9 mouse cellular contexts compared by ENCODE assay signal in the genomic region with DNA sequence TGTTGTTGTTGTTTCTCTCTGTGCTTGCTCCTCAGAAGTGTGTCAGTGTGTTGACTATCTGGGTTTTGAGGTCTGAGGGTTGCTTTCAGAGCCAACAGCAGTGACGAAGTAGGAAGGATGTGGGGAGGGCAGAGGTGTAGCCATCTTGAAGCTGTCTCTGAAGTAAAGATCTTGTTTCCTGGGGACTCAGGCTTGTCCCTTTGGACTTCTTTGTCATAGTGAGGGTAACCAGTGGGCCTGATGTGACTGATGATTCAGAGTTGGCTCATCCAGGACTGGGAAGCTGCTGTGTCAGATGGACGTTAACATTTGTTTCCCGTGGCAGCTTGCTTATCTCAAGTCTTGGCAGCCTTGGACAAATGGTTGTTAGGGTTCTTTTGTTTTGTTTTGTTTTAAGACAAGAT. TPM values are rescaled to one million over a fixed set of nuclear protein-coding genes. Genes with fewer than 3 reads are reported as not detected.
A peak's percentile ranks its signal among the peaks of the same experiment; 100 is the strongest.
DNase-seq lines count a peak whose midpoint lies in the region; ATAC-seq lines count a peak whose summit lies in the region.
"Had no signal": no experiment of that assay in that cellular context is flagged by ENCODE, and none has a peak within 500 bp of the region (broad histone marks: within the 10 kb centered on the region; RNA-seq: fewer than 3 reads in every experiment).

No protein-coding gene starts in this region.

- no peak for DNase-seq in lung, postnatal 4 days
- peak; percentile 18 to 55 for DNase-seq in CD8-positive naive resting alpha-beta T cell, adult 2 months (ENCODE audit: low read depth in 2 of 2, low spot score in 2 of 2)
- peak; percentile 55 to 65 for DNase-seq in adrenal gland, postnatal 36 days
- DNase-seq in heart, postnatal 4 days, result peak; percentile 54
- no peak for DNase-seq in hindbrain, embryonic 11.5 days (ENCODE audit: low spot score)
- DNase-seq in right cerebral cortex, postnatal 36 days (ENCODE audit: low spot score in 2 of 2), result no peak
- no peak for DNase-seq in hindbrain, embryonic 14.5 days (ENCODE audit: low spot score)
- DNase-seq: liver had no signal

- H3K27ac ChIP-seq in lung, embryonic 15.5 days, result 0 out of 2 replicates have a peak overlapping the region, but pooled peaks have one; percentile 3
- no peak overlapping the region for H3K27ac ChIP-seq in hindbrain, embryonic 11.5 days (ENCODE audit: low read depth, low read length)
- no peak overlapping the region for H3K27ac ChIP-seq in hindbrain, embryonic 14.5 days

- no peaks in the 10 kb centered on the region for H3K27me3 ChIP-seq in lung, embryonic 15.5 days
- H3K27me3 ChIP-seq in hindbrain, embryonic 11.5 days (ENCODE audit: control insufficient read depth, insufficient read depth, low read length), result peaks cover 2% of the 10 kb centered on the region; the same call in 1 of the 2 replicates
- H3K27me3 ChIP-seq in hindbrain, embryonic 14.5 days (ENCODE audit: control insufficient read depth, insufficient read depth, low read length), result no peaks in the 10 kb centered on the region

- no peak for ATAC-seq in lung, embryonic 15.5 days (ENCODE audit: borderline replicate concordance, extremely low read depth, low FRiP score, low TSS enrichment)
- no peak for ATAC-seq in hindbrain, embryonic 11.5 days (ENCODE audit: low FRiP score)
- no peak for ATAC-seq in hindbrain, embryonic 14.5 days (ENCODE audit: low FRiP score)

- peaks cover 73% of the 10 kb centered on the region for H3K4me1 ChIP-seq in lung, embryonic 15.5 days
- peaks cover 7% of the 10 kb centered on the region for H3K4me1 ChIP-seq in hindbrain, embryonic 11.5 days (replicated peaks; ENCODE audit: control insufficient read depth, insufficient read depth, low read length)
- peaks cover 38% of the 10 kb centered on the region for H3K4me1 ChIP-seq in hindbrain, embryonic 14.5 days (replicated peaks; ENCODE audit: control insufficient read depth, insufficient read depth, low read length)

- H3K4me3 ChIP-seq in lung, embryonic 15.5 days, result no peak overlapping the region
- H3K4me3 ChIP-seq in hindbrain, embryonic 11.5 days (ENCODE audit: low read depth, low read length), result no peak overlapping the region
- H3K4me3 ChIP-seq in hindbrain, embryonic 14.5 days (replicated peaks; ENCODE audit: low read length), result no peak overlapping the region

- no peaks in the 10 kb centered on the region for H3K36me3 ChIP-seq in lung, embryonic 15.5 days
- H3K36me3 ChIP-seq in hindbrain, embryonic 11.5 days (ENCODE audit: control insufficient read depth, insufficient read depth, low read length), result no peaks in the 10 kb centered on the region
- H3K36me3 ChIP-seq in hindbrain, embryonic 14.5 days (replicated peaks; ENCODE audit: control insufficient read depth, insufficient read depth), result no peaks in the 10 kb centered on the region

- H3K9ac ChIP-seq in lung, embryonic 15.5 days, result no peak overlapping the region
- no peak overlapping the region for H3K9ac ChIP-seq in hindbrain, embryonic 11.5 days (ENCODE audit: low read depth, low read length)
- H3K9ac ChIP-seq in hindbrain, embryonic 14.5 days, result no peak overlapping the region

- H3K4me2 ChIP-seq in lung, embryonic 15.5 days, result no peak overlapping the region
- no peak overlapping the region for H3K4me2 ChIP-seq in hindbrain, embryonic 11.5 days (replicated peaks; ENCODE audit: low read depth, low read length)
- no peak overlapping the region for H3K4me2 ChIP-seq in hindbrain, embryonic 14.5 days (replicated peaks)

- H3K9me3 ChIP-seq in lung, embryonic 15.5 days, result no peaks in the 10 kb centered on the region
- H3K9me3 ChIP-seq in hindbrain, embryonic 11.5 days (ENCODE audit: control insufficient read depth, low read length), result no peaks in the 10 kb centered on the region
- no peaks in the 10 kb centered on the region for H3K9me3 ChIP-seq in hindbrain, embryonic 14.5 days (ENCODE audit: control insufficient read depth, low read length)

- 27% methylated on average over 3 of the region's 3 CpGs for WGBS in lung, embryonic 15.5 days
- WGBS in hindbrain, embryonic 11.5 days, result 43% methylated on average over 3 of the region's 3 CpGs
- 28% methylated on average over 3 of the region's 3 CpGs for WGBS in hindbrain, embryonic 14.5 days

RNA-seq across cellular contexts. Expression of gene Notch2, which starts 14.0 kb away (rescaled TPM):
- 33.4 and 35.1 TPM in 2 replicates for polyA plus RNA-seq in lung, embryonic 15.5 days (2015; fragmentation: Nextera tagmentation; extraction: Ambion mirVana)
- 10 to 100 TPM; 66.1 to 76.2 TPM for total RNA-seq in adrenal gland, postnatal 36 days (2021)
- 10 to 100 TPM; 38.5 to 40.1 TPM for total RNA-seq in heart, postnatal 4 days (2021)
- polyA plus RNA-seq in hindbrain, embryonic 11.5 days (2014; fragmentation: Nextera tagmentation; extraction: Ambion mirVana), result 16.7 and 20.8 TPM in 2 replicates
- polyA plus RNA-seq in hindbrain, embryonic 14.5 days (2014; fragmentation: Nextera tagmentation; extraction: Ambion mirVana), result 14.8 and 15.2 TPM in 2 replicates

Comparison
In these comparisons a context has a peak if more than half of its experiments do, and no peak if none do; other contexts are left out.
1. DNase-seq: peak in CD8-positive naive resting alpha-beta T cell, adult 2 months (2 of 2), adrenal gland, postnatal 36 days (2 of 2) and heart, postnatal 4 days (single experiment); none in lung, postnatal 4 days (0 of 2), hindbrain, embryonic 11.5 days (single experiment), right cerebral cortex, postnatal 36 days (0 of 2) and hindbrain, embryonic 14.5 days (single experiment).